Comparison of ENCODE assay signal across 9 mouse cellular contexts in the genomic region with DNA sequence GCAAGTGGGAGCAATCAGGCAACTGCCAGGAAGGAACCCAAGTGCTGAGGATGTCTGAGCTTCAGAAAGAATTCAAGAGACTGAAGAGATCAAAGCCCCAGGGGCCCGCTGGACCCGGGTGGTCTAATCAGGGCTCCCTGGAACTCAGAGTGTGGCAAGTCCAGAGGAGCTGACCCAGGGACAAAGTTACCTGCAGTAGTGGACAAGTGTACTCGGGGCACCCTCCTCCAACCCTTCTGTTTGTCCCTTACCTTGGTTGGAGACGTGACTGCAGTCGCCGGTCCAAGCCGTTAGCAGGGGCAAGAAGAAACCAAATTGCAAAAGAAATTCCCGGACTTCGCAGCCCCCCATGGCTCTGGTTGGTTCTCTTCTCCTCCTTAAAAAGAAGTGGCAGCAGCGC. TPM values are rescaled to one million over a fixed set of nuclear protein-coding genes. Genes with fewer than 3 reads are reported as not detected.
DNase-seq lines count a peak whose midpoint lies in the region; ATAC-seq and TF ChIP-seq lines count a peak whose summit lies in the region.
"Had no signal": no experiment of that assay in that cellular context is flagged by ENCODE, and none has a peak within 500 bp of the region (broad histone marks: within the 10 kb centered on the region; RNA-seq: fewer than 3 reads in every experiment).

No protein-coding gene starts in this region.

- DNase-seq in heart, postnatal 4 days = no peak
- peak; percentile 33 for DNase-seq in brain, adult 2 months (ENCODE audit: low read depth, low spot score)
- peak; percentile 31 for DNase-seq in hindbrain, embryonic 11.5 days (ENCODE audit: low spot score)
- peak; percentile 5 for DNase-seq in midbrain, postnatal 0 days (ENCODE audit: low spot score)
- DNase-seq in spleen, postnatal 10 days (ENCODE audit: low spot score in 2 of 2) = no peak
- no peak for DNase-seq in yolk sac, embryonic 10.5 days (ENCODE audit: low spot score)
- no peak for DNase-seq in heart, postnatal 25 days (ENCODE audit: low spot score)

- 0% methylated on average over 10 of the region's 10 CpGs for WGBS in heart, embryonic 16.5 days
- 4% methylated on average over 9 of the region's 10 CpGs for WGBS in hindbrain, embryonic 11.5 days
- 2% methylated on average over 10 of the region's 10 CpGs for WGBS in midbrain, postnatal 0 days

- no peaks in the 10 kb centered on the region for H3K36me3 ChIP-seq in heart, embryonic 16.5 days (ENCODE audit: control insufficient read depth, insufficient read depth)
- no peaks in the 10 kb centered on the region for H3K36me3 ChIP-seq in hindbrain, embryonic 11.5 days (ENCODE audit: control insufficient read depth, insufficient read depth, low read length)
- H3K36me3 ChIP-seq in midbrain, postnatal 0 days (ENCODE audit: insufficient read depth, low read length) = no peaks in the 10 kb centered on the region
- H3K36me3 ChIP-seq: G1E had no signal

- no peak overlapping the region for H3K9ac ChIP-seq in heart, embryonic 16.5 days (ENCODE audit: low read length)
- peak overlapping the region; percentile 17; the same call in 1 of the 2 replicates for H3K9ac ChIP-seq in hindbrain, embryonic 11.5 days (ENCODE audit: low read depth, low read length)
- H3K9ac ChIP-seq in midbrain, postnatal 0 days (replicated peaks; ENCODE audit: low read length, poor library complexity, severe bottlenecking) = peak overlapping the region; percentile 65

- intact Hi-C loops in heart, postnatal 25 days (cut with DNase I) = no loop called here

- H3K9me3 ChIP-seq in heart, embryonic 16.5 days (replicated peaks; ENCODE audit: control insufficient read depth, low read length) = no peaks in the 10 kb centered on the region
- H3K9me3 ChIP-seq in hindbrain, embryonic 11.5 days (ENCODE audit: control insufficient read depth, low read length) = no peaks in the 10 kb centered on the region
- H3K9me3 ChIP-seq in midbrain, postnatal 0 days (ENCODE audit: low read length) = no peaks in the 10 kb centered on the region
- H3K9me3 ChIP-seq: G1E had no signal

- ATAC-seq in heart, embryonic 16.5 days (replicated peaks; ENCODE audit: extremely low read depth, insufficient read depth, low FRiP score) = no peak
- ATAC-seq in hindbrain, embryonic 11.5 days (ENCODE audit: low FRiP score) = 0 out of 2 replicates have a peak, but pooled peaks have one; percentile 8
- 0 out of 2 replicates have a peak, but pooled peaks have one; percentile 5 for ATAC-seq in midbrain, postnatal 0 days (ENCODE audit: low FRiP score)

- peaks cover 11% of the 10 kb centered on the region for H3K4me1 ChIP-seq in heart, embryonic 16.5 days (ENCODE audit: control insufficient read depth, insufficient read depth, low read length)
- H3K4me1 ChIP-seq in hindbrain, embryonic 11.5 days (replicated peaks; ENCODE audit: control insufficient read depth, insufficient read depth, low read length) = no peaks in the 10 kb centered on the region
- H3K4me1 ChIP-seq in midbrain, postnatal 0 days (ENCODE audit: insufficient read depth, low read length) = no peaks in the 10 kb centered on the region

- peak overlapping the region; percentile 75 for H3K4me2 ChIP-seq in heart, embryonic 16.5 days (ENCODE audit: low read depth, low read length)
- peak overlapping the region; percentile 77 for H3K4me2 ChIP-seq in hindbrain, embryonic 11.5 days (replicated peaks; ENCODE audit: low read depth, low read length)
- H3K4me2 ChIP-seq in midbrain, postnatal 0 days (ENCODE audit: low read depth, low read length, poor library complexity, severe bottlenecking) = peak overlapping the region; percentile 89

- no peak overlapping the region for H3K27ac ChIP-seq in heart, embryonic 16.5 days (ENCODE audit: low read length)
- H3K27ac ChIP-seq in hindbrain, embryonic 11.5 days (ENCODE audit: low read depth, low read length) = no peak overlapping the region
- no peak overlapping the region for H3K27ac ChIP-seq in midbrain, postnatal 0 days (ENCODE audit: low read depth, low read length)

- TF ChIP-seq CTCF in midbrain, postnatal 0 days (IDR thresholded peaks at IDR 0.05) = no peak

- H3K27me3 ChIP-seq in heart, embryonic 16.5 days (ENCODE audit: control insufficient read depth, insufficient read depth, low read length) = peaks cover 27% of the 10 kb centered on the region
- peaks cover 5% of the 10 kb centered on the region; the same call in 1 of the 2 replicates for H3K27me3 ChIP-seq in hindbrain, embryonic 11.5 days (ENCODE audit: control insufficient read depth, insufficient read depth, low read length)
- 0 out of 2 replicates have a peak, but pooled peaks cover 4% of the 10 kb centered on the region for H3K27me3 ChIP-seq in midbrain, postnatal 0 days (ENCODE audit: insufficient read depth, low read length)

- peak overlapping the region; percentile 47 for H3K4me3 ChIP-seq in heart, embryonic 16.5 days (ENCODE audit: low read length)
- peak overlapping the region; percentile 38 for H3K4me3 ChIP-seq in hindbrain, embryonic 11.5 days (ENCODE audit: low read depth, low read length)
- peak overlapping the region; percentile 68 for H3K4me3 ChIP-seq in midbrain, postnatal 0 days (ENCODE audit: low read depth, low read length)

RNA-seq across cellular contexts. Expression of a gene that starts 0.7 kb away (rescaled TPM):
- polyA plus RNA-seq in heart, embryonic 16.5 days (2015; fragmentation: Nextera tagmentation; extraction: Ambion mirVana) = 0.07 TPM in 1 of 2 replicates, not detected in the other
- total RNA-seq in heart, postnatal 4 days (2021) = not detected
- 1.4 and 2.2 TPM in 2 replicates for polyA plus RNA-seq in hindbrain, embryonic 11.5 days (2014; fragmentation: Nextera tagmentation; extraction: Ambion mirVana)
- 25.0 and 25.3 TPM in 2 replicates for total RNA-seq in midbrain, postnatal 0 days (2014; rRNA removed)
- polyA plus RNA-seq in midbrain, postnatal 0 days (2015; fragmentation: Nextera tagmentation; extraction: Ambion mirVana) = 4.1 and 5.3 TPM in 2 replicates
- under 1 TPM in 1 of 2 experiments, not detected in 1; 0.06 TPM for total RNA-seq in heart, postnatal 25 days (2021)
- polyA plus RNA-seq: G1E had no signal

Comparison
In these comparisons a context has a peak if more than half of its experiments do, and no peak if none do; other contexts are left out.
1. DNase-seq: peak in brain, adult 2 months (single experiment), hindbrain, embryonic 11.5 days (single experiment) and midbrain, postnatal 0 days (single experiment); none in heart, postnatal 4 days (single experiment), spleen, postnatal 10 days (0 of 2), yolk sac, embryonic 10.5 days (single experiment) and heart, postnatal 25 days (single experiment).
2. RNA of a gene that starts 0.7 kb away (total RNA-seq): 25.0 to 25.3 TPM in midbrain, postnatal 0 days; 0.06 TPM in heart, postnatal 25 days and not detected in heart, postnatal 4 days; every median in the first group is over 10 times any median in the second.
3. Peak in every context shown above with its lines, with median percentiles within 50 percentile points of each other: H3K4me2 ChIP-seq and H3K4me3 ChIP-seq.